Mouse (Mus musculus) ES-Bruce4 (cell line): ENCODE results near the gene Emid1.

ENCODE experiments used
- CTCF ChIP-seq: IDR thresholded peaks from one replicate; pipeline ENCODE4 v1.8.1; 2011; ENCODE audit warnings: low read depth, low read length
- EP300 ChIP-seq: IDR thresholded peaks from 2 replicates; pipeline ENCODE4 v1.6.1; 2011; ENCODE audit warnings: low read depth, low read length; ENCODE audit not compliant: insufficient read depth
- POLR2A ChIP-seq: IDR thresholded peaks from one replicate; pipeline ENCODE4 v1.8.1; 2011; ENCODE audit warnings: low read length; ENCODE audit not compliant: insufficient read depth

GRCm38 (mm10) chr11:5199879-5200278 lies 47.8 kb upstream of the Emid1 start:
- TF ChIP-seq CTCF (no peak), POLR2A (no peak), EP300 (no peak)
